Mouse (Mus musculus) sigmoid colon, adult 10 weeks (tissue): ENCODE data around the gene Btg3. TPM values are rescaled to one million over a fixed set of nuclear protein-coding genes. Genes with fewer than 3 reads are reported as not detected.

Source experiments
- polyA plus RNA-seq: library from polyadenylated mRNA; stranded (reverse); fragments of 350-450 nt; fragmentation: Illumina TruSeq; extraction: RNeasy Lipid Tissue Mini Kit (QIAGEN cat#74804); gene quantifications from one replicate; pipeline ENCODE4 v1.2.3, GENCODE M21; 2014; ENCODE audit warnings: low read depth, low replicate concordance

The Btg3 gene
- polyA plus RNA-seq, result 44.8 TPM

GRCm38 (mm10) chr16:78376745-78377570 lies at the start of gene Btg3:
Gene Btg3, minus strand, starts transcription at chr16:78377192.

GRCm38 (mm10) chr16:78301183-78301830 lies 75.7 kb downstream of the Btg3 start, which contains the start of gene Cxadr:
Gene Cxadr, plus strand, starts transcription at chr16:78301489.

Other genes with a start within 250 kb of the Btg3 start
- 350 TPM for gene Cxadr, start 75.7 kb downstream of the Btg3 start, polyA plus RNA-seq
- gene D16Ertd472e, start 199.5 kb upstream of the Btg3 start, polyA plus RNA-seq, result 4.9 TPM